Mouse (Mus musculus) liver, embryonic 14.5 days (tissue): ENCODE data around the gene Ttc9.

ENCODE experiments used
- CTCF ChIP-seq: IDR thresholded peaks from 2 replicates; pipeline ENCODE4 v1.5.1; 2016; ENCODE audit warnings: antibody characterized with exemption, low read depth, control low read depth
- EP300 ChIP-seq: IDR thresholded peaks from 2 replicates; pipeline ENCODE4 v1.6.1; 2016; ENCODE audit warnings: antibody characterized with exemption, low read depth

DNA sequence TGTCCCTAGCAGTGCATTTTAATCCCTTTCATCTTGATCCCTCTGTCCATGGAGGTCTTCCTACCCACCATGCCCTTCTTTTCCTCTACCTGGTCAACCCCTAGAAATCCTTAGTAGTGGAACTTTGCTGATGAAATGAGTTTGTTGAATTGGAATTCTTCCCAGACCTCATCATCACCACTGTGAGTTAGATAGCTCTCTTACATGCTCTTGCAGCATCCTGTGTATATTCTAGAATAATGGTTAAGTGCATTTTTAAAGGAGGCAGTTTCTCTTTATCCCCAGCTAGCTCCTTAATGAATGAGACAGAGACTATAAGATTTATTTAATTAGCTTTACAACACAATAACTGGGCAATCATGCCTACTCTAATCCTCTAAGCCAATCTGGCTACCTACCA, 21.6 kb upstream of the Ttc9 start:
- TF ChIP-seq CTCF (no peak), EP300 (no peak)
